Mouse (Mus musculus): ENCODE data around the gene Sec24c.

GRCm38 (mm10) chr14:20719767-20720166, 45.7 kb downstream of the Sec24c start:
- TF ChIP-seq CTCF (IDR thresholded peaks at IDR 0.05) (no peak), EP300 (IDR thresholded peaks at IDR 0.05; ENCODE audit: insufficient read depth, low read depth, low read length) (no peak), POLR2A (IDR thresholded peaks at IDR 0.05; ENCODE audit: insufficient read depth, low read depth, low read length) (no peak)
